Mouse (Mus musculus) right cerebral cortex, adult 2 months (tissue): Measurements from ENCODE around the gene Slmap.
"Not testable (repeated sequence)": the region's sequence is repeated elsewhere in the genome, so short reads cannot be mapped to it uniquely, and the experiment has no call there.

Source experiments
- DNase-seq, 2 experiments: peaks; one replicate each; pipeline ENCODE4 v3.0.0; 2021 to 2022; ENCODE audit warnings: low spot score in 2 of 2

Gene Slmap

DNA sequence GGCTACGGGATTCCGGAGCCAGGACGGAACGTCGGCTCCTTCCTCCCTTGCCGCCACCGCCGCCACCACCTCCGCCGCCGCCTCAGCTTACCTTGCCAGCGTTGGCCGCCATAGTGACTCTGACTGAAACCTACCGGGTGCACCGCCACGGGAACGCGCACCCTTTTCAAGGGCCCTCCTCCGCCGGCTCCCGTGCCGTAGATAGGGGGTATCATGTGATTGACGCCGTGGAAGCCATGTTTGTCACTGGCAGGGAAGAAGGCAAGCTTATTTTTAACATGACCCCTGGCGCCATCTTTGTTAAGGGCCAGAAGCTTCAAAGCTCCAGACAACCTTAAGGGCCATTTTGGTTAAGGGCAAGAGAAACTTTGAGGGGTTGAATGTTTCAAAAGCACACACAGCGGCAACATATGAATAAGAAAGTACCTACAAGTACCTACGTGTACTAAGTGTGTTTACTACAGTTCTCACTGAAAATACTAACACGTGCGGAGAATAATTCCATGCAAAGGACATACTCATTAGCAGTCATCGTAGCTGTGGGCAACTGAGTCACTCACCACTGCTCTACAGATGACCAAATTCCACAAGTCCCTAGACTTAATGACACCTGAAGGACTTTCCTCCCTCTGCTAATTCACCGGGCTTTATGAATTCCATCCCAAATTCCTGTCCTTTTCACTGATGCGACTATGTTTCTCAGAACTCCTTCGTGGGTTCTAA lies at the start of gene Slmap:
Gene Slmap (minus strand): TSS at position 175 of the 723 bp plus-strand sequence.
- peak; percentile 99 to 100 for DNase-seq

DNA sequence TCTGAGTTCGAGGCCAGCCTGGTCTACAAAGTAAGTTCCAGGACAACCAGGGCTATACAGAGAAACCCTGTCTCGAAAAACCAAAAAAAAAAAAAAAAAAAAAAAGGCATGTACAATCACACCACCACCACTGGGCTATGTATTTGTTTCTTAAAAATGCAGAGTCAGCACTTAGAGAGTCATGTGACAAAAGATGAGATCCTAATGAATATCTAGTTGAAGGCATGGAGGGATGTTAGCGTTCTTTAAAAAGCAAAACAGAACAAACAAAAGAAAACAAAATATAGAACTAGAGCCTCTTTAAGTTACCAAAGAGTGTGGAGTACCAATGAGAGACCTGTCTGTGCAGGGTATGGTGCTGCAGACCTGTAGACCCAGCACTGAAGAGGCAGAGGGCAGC lies 48.9 kb upstream of the Slmap start:
- DNase-seq, result no peak

DNA sequence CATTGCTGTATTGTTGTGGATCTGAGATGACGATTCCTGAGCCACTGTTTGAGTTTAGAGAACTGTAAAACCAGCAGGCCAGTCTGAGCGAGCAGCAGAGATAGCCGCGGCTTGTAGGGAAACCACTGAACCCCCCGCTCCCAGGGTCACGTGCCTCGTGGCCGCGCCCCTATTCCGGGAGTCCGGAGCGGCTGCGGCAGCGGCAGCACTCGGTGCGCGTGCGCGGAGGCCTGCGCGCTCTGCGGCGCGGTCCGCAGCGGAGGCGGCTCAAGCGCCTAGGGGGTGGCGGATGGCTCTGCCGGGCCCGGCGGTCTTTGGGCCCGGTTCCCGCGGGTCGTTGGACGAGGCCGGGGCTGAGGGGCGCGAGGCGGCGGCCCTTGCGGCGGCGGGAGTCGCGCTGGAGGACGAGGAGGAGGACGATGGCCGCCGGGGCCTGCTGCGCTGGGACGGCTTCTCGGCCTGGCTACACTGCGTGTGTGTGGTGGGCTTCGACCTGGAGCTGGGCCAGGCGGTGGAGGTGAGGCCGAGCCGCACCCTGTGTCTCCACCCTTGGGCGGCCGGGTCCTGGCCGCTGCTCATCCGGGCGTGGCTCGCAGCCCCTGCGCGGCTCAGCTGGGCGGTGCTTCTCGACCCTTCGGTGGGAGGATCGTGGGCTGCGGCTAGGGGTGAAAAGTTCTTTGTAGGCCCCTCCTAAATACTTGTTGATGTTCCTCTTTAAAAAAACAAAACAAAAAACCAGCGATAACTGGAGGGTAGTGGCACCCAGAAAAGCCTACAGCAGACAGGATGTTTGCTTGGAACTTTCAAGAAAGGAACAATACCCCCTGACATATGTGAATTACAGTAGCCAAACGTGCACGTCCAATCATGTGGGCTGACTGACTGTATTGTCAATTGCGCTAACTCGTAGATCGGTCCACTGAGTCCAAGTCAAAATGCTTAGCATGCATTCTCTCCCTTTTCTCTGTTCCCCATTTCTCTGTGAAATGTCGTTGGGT lies 44.9 kb upstream of the Slmap start:
- peak; percentile 84 to 87 for DNase-seq

DNA sequence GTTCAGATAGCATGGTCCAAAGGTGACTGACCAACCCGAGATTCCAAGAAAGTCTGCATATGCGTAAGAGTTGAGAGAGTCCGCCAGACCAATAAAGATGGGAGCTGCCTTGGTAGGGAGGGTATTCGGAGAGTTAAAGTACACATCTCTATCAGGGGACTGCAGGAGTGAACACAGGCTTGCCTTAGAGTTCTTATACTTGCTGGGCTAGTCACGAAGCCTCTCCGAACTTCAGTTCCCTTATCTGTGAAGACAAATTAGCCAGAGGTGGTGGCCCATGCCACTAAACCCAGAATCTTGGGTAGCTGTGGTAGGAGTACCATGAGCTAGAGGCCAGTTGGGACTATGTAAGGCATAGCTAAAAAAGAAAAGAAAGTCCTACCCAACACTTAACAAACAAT lies 44.1 kb upstream of the Slmap start:
- no peak for DNase-seq

DNA sequence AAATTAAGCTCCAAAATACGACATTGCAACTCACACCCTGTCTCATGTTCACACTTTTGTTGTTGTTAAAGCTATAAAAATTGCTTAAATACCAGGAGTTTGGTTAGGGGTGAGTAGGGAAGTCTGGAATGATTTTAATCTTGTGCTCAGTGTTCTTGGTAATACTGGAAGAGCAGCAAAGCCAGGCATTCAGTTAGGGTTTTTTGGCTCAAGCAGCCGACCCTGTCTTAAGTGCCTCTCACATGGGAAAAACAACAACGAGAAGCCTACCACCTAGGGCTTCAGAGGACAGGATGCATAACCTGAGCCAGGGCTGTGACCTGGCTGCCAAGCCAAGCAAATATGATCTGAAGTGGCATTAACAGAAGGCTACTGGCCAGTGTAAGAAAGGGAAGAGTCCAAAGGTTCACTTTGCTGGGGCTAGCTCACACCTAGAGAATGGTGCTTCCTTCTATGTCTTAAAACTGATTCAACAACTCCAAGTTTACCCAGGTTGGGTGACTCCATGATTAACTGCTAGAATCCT lies 41.6 kb upstream of the Slmap start:
- no peak for DNase-seq

DNA sequence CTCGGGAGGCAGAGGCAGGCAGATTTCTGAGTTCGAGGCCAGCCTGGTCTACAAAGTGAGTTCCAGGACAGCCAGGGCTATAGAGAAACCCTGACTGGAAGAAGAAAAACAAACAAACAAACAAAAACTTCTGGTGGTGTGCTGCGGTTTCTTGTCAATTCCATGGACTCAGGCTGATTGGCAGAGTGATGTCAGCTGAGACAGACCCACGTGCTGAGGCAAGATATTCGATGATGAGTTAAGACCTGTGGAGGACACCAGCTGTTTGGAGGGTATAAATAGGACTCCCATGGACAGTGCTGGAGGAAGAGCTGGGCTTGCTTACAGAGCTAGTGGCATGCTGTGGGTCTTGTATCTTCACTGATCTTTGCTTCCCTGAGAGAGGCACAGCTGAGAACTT lies 38.8 kb upstream of the Slmap start, which contains the start of gene Dennd6a:
Gene Dennd6a (plus strand): TSS at position 301 of the 400 bp plus-strand sequence.
- DNase-seq, result not testable (repeated sequence)

DNA sequence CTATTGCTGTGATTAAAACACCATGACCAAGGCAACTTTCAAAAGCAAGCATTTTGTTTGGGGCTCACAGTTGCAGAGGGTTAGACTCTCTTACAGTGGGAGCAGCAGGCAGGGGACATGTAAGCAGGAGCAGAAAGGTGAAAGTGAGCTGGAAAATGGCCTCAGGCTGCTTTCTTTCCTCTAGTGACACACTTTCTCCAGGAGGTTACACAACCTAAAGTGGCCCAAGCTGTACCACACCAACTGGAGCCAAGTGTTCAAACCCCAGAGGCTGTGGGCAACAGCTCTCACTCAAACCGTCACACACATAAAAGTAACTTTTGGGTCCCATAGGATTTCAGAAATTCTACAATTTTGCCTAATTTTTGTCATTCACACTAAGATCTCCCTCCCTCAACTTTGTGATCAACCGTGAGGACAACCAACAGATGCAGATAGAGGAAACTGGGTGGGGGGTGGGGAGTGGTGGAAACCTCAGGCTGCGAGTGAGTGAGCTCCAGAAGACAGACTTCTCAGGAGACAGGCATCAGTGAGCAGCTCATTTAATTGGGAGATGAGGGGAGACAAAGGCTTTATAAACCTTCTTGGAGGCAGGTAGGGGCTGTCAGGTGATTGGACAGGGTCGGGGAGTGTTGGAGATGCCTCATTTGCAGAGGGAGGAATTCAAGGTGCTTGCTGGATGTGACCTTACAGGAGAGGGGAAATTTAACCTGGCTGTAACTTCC lies 37.4 kb upstream of the Slmap start:
- no peak for DNase-seq

DNA sequence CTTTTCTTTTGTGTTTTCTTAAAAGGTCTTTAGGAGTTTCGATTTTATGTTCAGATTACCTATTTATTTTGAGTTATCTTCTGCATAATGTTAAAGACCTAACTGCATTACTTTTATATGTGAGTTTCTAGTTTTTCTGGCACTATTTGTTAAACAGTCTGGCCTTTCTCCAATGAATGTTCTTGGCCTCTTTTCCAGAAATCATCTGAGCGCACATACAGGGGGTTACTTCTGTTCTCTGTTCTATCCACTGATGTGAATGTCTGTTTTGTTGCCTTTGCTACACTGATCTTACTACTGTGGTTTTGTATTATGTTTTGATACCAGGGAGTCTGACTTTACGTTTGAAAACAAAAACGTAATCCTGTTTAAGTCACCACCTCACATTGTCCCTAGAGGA lies 35.1 kb upstream of the Slmap start:
- no peak for DNase-seq

DNA sequence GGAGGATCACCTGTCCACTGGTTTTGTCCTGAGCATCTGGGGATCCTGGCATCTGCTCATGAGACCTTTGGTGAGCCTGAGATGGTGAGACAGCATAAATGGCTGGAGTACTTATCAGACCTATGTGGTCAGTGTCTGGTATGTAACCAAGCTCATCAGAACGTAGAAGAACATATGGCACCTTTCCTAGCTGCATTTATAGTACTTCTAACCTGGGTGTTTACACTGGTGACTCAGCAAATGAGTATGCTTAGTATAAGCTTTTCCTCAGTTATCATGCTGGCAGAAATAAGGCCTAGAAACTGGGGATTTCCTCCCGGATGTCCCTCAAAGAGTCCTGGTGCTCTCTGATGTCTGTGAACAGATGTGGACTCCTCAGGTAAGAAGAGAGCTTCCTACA lies 27.5 kb upstream of the Slmap start:
- no peak for DNase-seq

DNA sequence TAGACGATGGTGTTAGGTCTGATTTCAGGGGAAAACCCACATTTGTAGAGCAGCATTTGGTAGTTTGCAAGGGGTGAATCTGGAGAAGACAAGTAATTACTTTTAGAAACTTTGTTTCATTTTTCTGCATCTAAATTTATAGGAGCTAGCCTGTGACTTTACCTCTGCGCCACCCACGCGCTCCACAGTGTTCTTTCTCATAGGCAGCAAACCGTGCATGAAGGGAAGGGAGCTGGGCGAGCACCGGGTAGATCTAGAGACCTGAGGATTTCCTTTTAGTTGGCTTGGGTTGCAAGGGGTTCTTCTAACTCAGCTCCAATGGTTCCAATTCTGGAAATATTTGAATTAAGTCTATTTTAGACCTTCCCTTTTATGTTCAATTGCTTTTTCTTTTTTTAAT lies 23.8 kb upstream of the Slmap start:
- peak; percentile 59 to 62 for DNase-seq

DNA sequence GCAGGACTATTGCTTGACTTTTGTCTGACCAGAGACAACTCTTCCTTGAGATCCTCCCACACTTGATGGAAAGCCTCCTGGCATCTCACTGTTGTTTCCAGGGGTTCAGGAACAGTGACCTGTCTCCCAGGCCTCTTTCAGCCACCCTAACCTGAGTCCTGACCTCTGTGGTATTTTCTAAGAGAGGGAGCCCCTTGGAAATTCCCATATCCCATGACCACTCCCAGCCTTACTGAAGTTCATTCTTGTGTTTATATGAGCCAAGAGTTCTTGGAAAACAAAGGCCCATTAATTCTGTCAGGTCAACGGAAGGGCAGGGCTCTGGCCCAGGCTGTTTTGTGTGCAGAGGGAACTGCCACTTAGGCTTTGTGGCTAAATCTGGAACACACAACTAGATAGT lies 22.9 kb upstream of the Slmap start:
- DNase-seq, result no peak

DNA sequence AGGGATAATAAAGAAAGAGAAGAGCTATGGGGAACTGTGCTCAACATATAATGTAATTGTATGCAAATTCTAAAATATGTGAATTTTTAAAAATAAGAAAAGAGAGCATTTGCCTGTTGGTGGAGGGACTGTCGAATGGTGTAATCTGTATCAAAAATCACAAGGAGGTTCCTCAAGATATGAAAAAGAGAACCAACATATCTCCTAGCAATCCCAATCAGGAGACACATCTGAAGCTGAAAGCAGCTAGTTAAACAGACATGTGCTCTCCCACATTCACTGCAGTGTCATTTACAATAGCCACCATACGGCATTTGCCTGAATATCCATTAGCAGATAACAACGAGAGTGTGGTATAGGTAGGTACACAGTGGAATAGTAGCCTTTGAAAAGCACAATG lies 18.1 kb upstream of the Slmap start:
- no peak for DNase-seq

DNA sequence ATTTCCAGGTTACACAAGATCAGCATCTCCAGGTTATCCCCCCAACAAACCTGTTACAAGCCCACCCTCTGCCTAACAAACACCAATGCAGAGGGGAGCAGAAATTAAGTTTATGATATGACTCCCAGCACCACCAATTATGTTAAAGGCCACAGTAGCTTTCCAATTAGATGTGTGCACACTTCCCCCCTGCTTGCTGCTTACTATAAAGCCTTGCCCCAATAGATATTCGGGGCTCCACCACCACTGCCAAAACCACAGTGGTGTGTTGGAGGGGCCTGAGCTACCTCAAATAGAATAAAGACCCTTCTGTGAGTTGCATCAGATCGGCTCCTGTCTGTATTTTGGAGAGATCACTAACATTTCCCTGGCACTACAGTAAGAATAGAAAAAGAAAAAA lies 17.7 kb upstream of the Slmap start:
- DNase-seq, result no peak

DNA sequence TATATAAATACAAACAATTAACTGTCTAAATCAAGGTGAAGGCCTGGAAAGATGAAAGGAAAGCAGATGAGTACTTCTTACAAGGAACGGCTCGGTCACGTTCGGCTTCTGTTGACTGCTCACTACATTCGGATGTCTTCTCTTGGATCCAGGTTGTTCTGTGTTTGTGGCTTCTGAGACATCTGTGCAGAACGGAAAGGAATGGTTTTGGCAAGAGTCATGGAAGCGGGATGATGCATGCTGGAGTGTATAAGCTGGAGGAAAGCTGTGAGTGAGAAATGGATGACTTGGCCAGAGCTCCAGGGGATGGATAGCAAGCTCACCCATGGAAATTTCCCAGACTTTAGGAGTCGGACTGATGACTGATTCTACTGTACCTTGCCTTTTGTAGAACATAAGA lies 16.0 kb upstream of the Slmap start:
- DNase-seq, result no peak

DNA sequence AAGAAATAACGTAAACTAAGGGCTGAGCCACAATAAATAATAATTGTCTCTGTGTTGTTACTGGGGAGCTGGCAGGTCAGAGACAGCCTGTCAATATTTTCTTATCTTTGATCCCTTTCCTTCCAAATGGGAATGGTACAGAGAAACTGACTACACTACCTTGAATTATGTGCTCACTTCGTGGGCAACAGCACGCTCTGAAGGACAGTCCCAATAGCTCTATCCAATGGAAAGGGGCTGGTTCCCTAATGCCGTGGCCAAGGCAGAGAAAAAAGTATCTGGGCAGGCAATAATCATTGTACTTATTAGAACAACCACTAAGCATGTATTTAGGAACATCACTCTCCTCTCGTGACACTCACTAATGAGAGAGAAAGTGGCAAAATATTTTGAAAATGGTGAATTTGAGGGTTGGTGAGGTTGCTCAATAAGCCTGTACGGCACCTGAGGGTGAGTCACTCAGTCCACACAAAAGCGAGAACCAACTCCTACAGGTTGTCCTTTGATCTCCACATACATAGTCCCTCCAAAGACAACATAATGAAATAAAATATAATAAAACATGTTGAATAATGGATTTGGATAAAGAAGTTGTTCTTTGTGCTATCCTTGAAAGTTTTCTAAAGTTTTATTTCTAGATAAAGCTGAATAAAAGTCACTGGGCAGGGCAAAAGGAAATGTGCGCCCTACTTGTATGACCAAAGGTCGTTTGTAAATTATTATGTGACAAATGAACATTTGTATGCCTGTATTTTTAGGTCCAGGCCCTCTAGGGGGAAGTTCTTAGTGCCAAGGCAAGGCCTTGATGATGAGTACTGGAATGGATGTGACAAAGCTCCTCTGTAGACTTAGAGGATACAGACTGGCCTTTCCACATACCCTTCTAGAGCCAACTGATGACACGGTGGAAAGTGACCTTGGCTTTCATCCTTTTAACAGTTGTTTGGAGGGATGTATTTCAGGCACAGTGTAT lies 13.1 kb upstream of the Slmap start:
- no peak for DNase-seq

DNA sequence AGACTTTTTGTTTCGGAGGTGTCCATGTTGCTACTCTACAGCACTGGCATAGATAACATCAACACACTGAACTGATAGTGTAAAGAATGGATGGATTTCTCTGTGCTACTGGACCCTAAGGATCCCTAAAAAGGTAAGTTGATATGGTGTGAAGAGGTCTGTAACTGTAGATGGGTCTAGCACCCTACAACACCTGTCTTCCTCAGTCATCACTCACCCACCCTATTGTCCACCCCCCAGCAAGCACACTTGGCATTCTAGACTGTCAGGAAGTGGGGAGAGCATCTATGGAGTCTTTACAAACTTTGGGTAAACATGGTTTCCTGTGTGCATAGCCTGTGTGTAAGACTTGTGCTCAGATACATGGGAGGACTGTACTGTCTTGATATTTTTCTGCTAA lies 7.4 kb upstream of the Slmap start:
- no peak for DNase-seq

DNA sequence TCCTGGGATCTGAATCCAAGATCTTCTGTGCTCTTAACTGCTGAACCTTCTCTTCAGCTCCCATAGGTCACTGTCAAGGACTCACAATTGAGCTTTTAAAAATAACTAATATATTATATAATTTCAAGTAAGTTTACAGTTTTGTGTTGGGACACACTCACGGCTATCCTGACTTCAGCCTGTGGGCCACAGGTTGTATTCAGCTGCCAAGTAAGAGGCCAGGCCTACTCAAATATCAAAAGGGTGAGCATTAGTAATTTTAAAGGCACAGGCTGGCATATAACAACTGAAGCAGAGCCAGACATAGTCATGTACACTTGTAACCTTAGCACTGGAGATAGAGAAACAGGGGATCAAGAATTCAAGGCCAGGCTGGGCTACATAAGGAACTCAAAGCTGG lies 5.8 kb upstream of the Slmap start:
- DNase-seq, result no peak

DNA sequence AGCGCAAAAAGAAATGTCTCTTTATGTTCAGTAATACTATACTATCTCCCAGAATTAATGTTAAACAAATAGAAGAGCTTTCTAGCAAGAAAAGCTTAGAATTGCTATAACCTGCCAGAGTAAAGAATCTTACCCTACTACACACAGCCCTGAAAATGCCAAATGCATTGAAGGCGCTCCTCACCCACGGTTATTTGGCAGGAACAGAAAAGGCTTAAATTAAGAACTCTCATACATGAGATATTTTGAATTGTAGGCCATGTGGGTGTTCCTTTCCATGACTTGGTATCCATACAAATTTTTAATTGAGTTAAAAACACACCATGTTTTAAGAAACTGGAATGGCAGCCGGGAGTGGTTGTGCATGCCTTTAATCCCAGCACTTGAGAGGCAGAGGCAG lies 4.5 kb upstream of the Slmap start:
- peak in 1 of 2 experiments; percentile 22 for DNase-seq

DNA sequence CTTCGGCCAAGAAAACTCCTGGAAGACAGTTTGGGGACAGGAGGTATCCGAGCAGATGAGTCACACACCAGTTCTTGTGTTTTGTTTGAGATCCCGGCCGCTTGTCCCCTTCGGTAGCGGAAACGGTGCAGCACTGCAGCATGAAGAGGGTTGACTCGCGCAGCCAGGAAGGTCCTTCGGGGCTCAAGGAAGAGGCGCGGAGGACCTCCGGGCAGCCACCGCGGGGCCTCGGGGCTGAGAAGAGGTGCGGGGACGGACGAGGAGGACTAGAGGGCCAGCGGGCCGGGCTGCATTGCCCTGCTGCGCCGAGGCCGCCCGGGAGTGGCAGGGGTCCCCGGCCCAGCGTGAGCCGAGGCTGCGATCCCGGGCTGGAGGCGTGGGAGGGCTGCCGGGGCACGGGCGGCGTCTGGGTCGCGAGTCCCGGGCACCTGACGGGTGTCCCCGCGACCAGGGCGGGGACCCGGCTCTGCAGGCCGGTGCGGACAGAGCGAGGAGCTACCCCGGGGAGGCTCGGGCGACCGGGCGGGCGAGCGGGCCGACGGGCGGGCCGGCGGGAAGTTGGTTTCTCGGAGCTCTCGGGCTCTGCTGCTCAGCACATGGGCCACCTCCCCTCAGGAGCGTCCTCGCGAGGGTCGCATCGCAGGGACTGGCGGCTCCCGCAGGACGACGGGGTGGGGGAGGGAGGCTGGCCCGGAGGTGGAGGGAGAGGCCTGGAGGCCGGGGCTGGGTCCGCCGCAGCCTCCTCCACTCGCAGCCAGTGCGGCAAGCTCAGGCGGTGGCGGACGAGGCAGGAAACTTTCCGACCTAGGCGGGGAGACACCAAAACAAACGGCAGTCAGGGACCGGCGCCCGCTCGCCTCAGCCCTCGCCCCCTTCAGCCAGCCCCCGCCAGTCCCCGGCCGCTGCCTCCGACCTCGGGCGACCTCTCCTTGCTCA lies 642 bp downstream of the Slmap start:
- DNase-seq, result peak; percentile 33 to 44

DNA sequence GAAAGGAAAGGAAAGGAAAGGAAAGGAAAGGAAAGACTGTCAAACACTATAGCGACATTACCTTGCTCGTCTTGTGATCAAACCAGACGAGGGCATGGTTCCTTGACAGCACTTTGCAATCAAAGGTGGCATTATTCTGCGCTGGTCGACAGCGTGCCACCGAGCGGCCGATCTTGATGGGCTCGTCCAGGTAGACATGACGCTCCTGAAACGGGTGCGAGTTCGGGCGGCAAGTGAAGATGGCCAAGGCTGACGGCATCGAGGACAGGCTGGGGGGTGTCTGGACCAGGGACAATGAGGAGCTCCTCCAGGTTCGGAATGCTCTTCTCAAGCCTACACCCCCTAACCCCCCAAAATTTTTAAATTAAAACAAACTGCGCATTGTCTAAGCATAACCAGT lies 1.5 kb downstream of the Slmap start:
- DNase-seq, result peak; percentile 14 to 22
